Mouse (Mus musculus): ENCODE data around the gene Polr2f. TPM values are rescaled to one million over a fixed set of nuclear protein-coding genes. Genes with fewer than 3 reads are reported as not detected.

The Polr2f gene
- total and polyA plus RNA-seq, 3 experiments: 423 to 510 TPM; not detected in 1

- peaks cover 3 to 6% of the 10 kb centered on the region in 2 experiments; a peak in 3 of 4 replicates for H3K36me3 ChIP-seq (ENCODE audit: control insufficient read depth in 1 of 2, insufficient read depth in 2 of 2, low read length in 2 of 2)
- peaks cover 23% of the 10 kb centered on the region for H3K79me2 ChIP-seq (ENCODE audit: control insufficient read depth, insufficient read depth, low read length, poor library complexity)
- no peaks in the 10 kb centered on the region for H3K27me3 ChIP-seq (ENCODE audit: control insufficient read depth in 1 of 2, insufficient read depth in 2 of 2, low read length in 2 of 2)
- H3K9me3 ChIP-seq (replicated peaks; ENCODE audit: insufficient read depth, low read length): no peaks in the 10 kb centered on the region
- TF ChIP-seq MYC (IDR thresholded peaks at IDR 0.05; ENCODE audit: low read depth, low read length) (peak; percentile 85), ELF1 (IDR thresholded peaks at IDR 0.05; ENCODE audit: low read depth, low read length) (no peak), CTCF (IDR thresholded peaks at IDR 0.05 in 2 of 3, conservative IDR thresholded peaks at IDR 0.05 in 1 of 3; ENCODE audit: control insufficient read depth in 1 of 3, insufficient read depth in 1 of 3, low read depth in 2 of 3, low read length in 3 of 3, poor library complexity in 1 of 3, severe bottlenecking in 1 of 3) (peak; percentile 30 to 44 (median 41); a peak in 5 of 6 replicates), POLR2A (IDR thresholded peaks at IDR 0.05; ENCODE audit: control insufficient read depth in 1 of 2, insufficient read depth in 1 of 2, low read depth in 1 of 2, low read length in 2 of 2, poor library complexity in 1 of 2) (no peak), SIN3A (IDR thresholded peaks at IDR 0.05; ENCODE audit: low read length) (peak; percentile 45; the same call in 1 of the 2 replicates), SMC3 (IDR thresholded peaks at IDR 0.05; ENCODE audit: low read depth, low read length) (0 out of 2 replicates have a peak, but pooled peaks have one; percentile 14), ZNF384 (IDR thresholded peaks at IDR 0.05; ENCODE audit: low read depth, low read length) (peak; percentile 62)
- H3K9ac ChIP-seq (ENCODE audit: control insufficient read depth, low read depth, low read length, poor library complexity, severe bottlenecking): no peak overlapping the region
- no peak overlapping the region for H3K27ac ChIP-seq (ENCODE audit: control insufficient read depth, low read depth, low read length)
- peak; percentile 31 for DNase-seq (ENCODE audit: low read depth, low spot score)
- peaks cover 3 to 9% of the 10 kb centered on the region in 2 experiments; a peak in 2 of 4 replicates for H3K4me1 ChIP-seq (ENCODE audit: control insufficient read depth in 1 of 2, insufficient read depth in 2 of 2, low read length in 2 of 2)
- no peak overlapping the region for H3K4me3 ChIP-seq (ENCODE audit: control insufficient read depth in 1 of 2, insufficient read depth in 1 of 2, low read depth in 2 of 2, low read length in 2 of 2)
Measured at GRCm38 (mm10) chr15:79139640-79140039, 1.2 kb upstream of the Polr2f start.

DNA sequence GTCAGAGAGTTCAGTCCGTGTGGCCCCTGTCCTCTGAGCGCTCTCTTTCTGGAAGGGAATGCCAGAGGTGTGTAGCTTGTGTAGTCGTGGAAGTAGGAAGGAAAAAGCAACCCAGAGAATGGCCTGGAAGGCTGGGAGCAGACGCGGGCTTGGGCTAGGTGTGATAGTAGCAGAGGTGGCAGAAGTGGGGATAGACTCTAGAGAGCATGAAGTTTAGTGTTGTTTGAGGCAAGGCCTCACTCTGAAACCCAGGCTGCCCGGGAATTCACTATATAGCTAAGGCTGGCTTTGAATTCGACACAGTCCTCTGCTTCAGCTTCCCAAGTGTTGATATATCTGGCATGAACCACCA is 733 bp downstream of the Polr2f start:
- no peak for TF ChIP-seq SMC3 (IDR thresholded peaks at IDR 0.05; ENCODE audit: low read depth, low read length)
- 0 out of 2 replicates have a peak, but pooled peaks have one; percentile 7 for TF ChIP-seq ETS1 (IDR thresholded peaks at IDR 0.05; ENCODE audit: low read depth, low read length)
- no peak for TF ChIP-seq GATA1 (IDR thresholded peaks at IDR 0.05; ENCODE audit: low read depth, low read length)
- Histone ChIP-seq H3K4me3 (ENCODE audit: control insufficient read depth in 1 of 2, insufficient read depth in 1 of 2, low read depth in 2 of 2, low read length in 2 of 2) (peak overlapping the region; percentile 84 to 88), H3K27ac (ENCODE audit: control insufficient read depth, low read depth, low read length) (peak overlapping the region; percentile 45), H3K4me1 (ENCODE audit: control insufficient read depth in 1 of 2, insufficient read depth in 2 of 2, low read length in 2 of 2) (peaks cover 3 to 9% of the 10 kb centered on the region in 2 experiments; a peak in 2 of 4 replicates), H3K27me3 (ENCODE audit: control insufficient read depth in 1 of 2, insufficient read depth in 2 of 2, low read length in 2 of 2) (no peaks in the 10 kb centered on the region), H3K9me3 (replicated peaks; ENCODE audit: insufficient read depth, low read length) (no peaks in the 10 kb centered on the region), H3K79me2 (ENCODE audit: control insufficient read depth, insufficient read depth, low read length, poor library complexity) (peaks cover 23% of the 10 kb centered on the region), H3K9ac (ENCODE audit: control insufficient read depth, low read depth, low read length, poor library complexity, severe bottlenecking) (peak overlapping the region; percentile 85), H3K36me3 (ENCODE audit: control insufficient read depth in 1 of 2, insufficient read depth in 2 of 2, low read length in 2 of 2) (peaks cover 3 to 6% of the 10 kb centered on the region in 2 experiments; a peak in 3 of 4 replicates)
- DNase-seq (ENCODE audit: low read depth, low spot score): no peak

DNA sequence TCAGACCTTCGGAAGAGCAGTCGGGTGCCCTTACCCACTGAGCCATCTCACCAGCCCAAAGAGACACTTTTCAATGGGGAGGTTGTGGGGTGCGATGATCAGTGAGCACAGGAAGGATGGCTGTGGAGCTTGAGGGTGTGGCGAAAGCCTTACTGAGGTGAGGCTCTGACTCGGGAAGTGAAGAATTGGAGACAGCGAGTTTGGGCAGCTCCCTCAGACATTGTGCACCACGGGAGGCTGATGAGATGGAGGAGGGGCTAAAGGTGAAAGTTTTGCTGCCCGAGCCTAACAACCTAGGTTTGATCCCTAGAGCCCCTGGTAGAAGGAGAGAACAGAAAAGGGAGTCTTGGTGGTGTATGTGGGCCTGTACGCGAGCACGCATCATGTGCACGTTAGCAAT is 2.5 kb downstream of the Polr2f start:
- no peaks in the 10 kb centered on the region for H3K27me3 ChIP-seq (ENCODE audit: control insufficient read depth in 1 of 2, insufficient read depth in 2 of 2, low read length in 2 of 2)
- peaks cover 23% of the 10 kb centered on the region for H3K79me2 ChIP-seq (ENCODE audit: control insufficient read depth, insufficient read depth, low read length, poor library complexity)
- DNase-seq (ENCODE audit: low read depth, low spot score): no peak
- H3K4me1 ChIP-seq (ENCODE audit: control insufficient read depth in 1 of 2, insufficient read depth in 2 of 2, low read length in 2 of 2): peaks cover 3 to 9% of the 10 kb centered on the region in 2 experiments; a peak in 2 of 4 replicates
- no peak overlapping the region for H3K4me3 ChIP-seq (ENCODE audit: control insufficient read depth in 1 of 2, insufficient read depth in 1 of 2, low read depth in 2 of 2, low read length in 2 of 2)
- H3K36me3 ChIP-seq (ENCODE audit: control insufficient read depth in 1 of 2, insufficient read depth in 2 of 2, low read length in 2 of 2): peaks cover 3 to 6% of the 10 kb centered on the region in 2 experiments; a peak in 3 of 4 replicates
- no peaks in the 10 kb centered on the region for H3K9me3 ChIP-seq (replicated peaks; ENCODE audit: insufficient read depth, low read length)
- no peak overlapping the region for H3K9ac ChIP-seq (ENCODE audit: control insufficient read depth, low read depth, low read length, poor library complexity, severe bottlenecking)
- no peak overlapping the region for H3K27ac ChIP-seq (ENCODE audit: control insufficient read depth, low read depth, low read length)
- TF ChIP-seq POLR2A (IDR thresholded peaks at IDR 0.05; ENCODE audit: control insufficient read depth in 1 of 2, insufficient read depth in 1 of 2, low read depth in 1 of 2, low read length in 2 of 2, poor library complexity in 1 of 2) (no peak), ELF1 (IDR thresholded peaks at IDR 0.05; ENCODE audit: low read depth, low read length) (no peak), HCFC1 (IDR thresholded peaks at IDR 0.05; ENCODE audit: low read depth, low read length) (no peak), SMC3 (IDR thresholded peaks at IDR 0.05; ENCODE audit: low read depth, low read length) (no peak), POLR2AphosphoS5 (IDR thresholded peaks at IDR 0.05; ENCODE audit: borderline replicate concordance, low read depth, low read length) (no peak), POLR2AphosphoS2 (IDR thresholded peaks at IDR 0.05; ENCODE audit: low read length) (no peak), CHD1 (IDR thresholded peaks at IDR 0.05; ENCODE audit: low read depth, low read length) (no peak), CHD2 (IDR thresholded peaks at IDR 0.05; ENCODE audit: low read length) (no peak), MXI1 (IDR thresholded peaks at IDR 0.05; ENCODE audit: low read depth, low read length) (no peak), E2F4 (IDR thresholded peaks at IDR 0.05; ENCODE audit: borderline replicate concordance, low read depth, low read length) (no peak), TAL1 (IDR thresholded peaks at IDR 0.05; ENCODE audit: low read length) (no peak), MAFK (IDR thresholded peaks at IDR 0.05; ENCODE audit: borderline replicate concordance, low read depth, low read length) (no peak), NRF1 (IDR thresholded peaks at IDR 0.05; ENCODE audit: insufficient read depth, low read depth, low read length, poor library complexity, severe bottlenecking) (no peak), MYB (IDR thresholded peaks at IDR 0.05; ENCODE audit: low read depth, low read length) (no peak), RAD21 (IDR thresholded peaks at IDR 0.05; ENCODE audit: low read depth, low read length) (no peak), BHLHE40 (IDR thresholded peaks at IDR 0.05; ENCODE audit: borderline replicate concordance, low read depth, low read length) (no peak), UBTF (IDR thresholded peaks at IDR 0.05; ENCODE audit: borderline replicate concordance, insufficient read depth, low read depth, low read length) (no peak)
